Mouse (Mus musculus) frontal cortex, postnatal 25 days (tissue): ENCODE data around the gene Cd59b.
A peak's percentile ranks its signal among the peaks of the same experiment; 100 is the strongest.

Source experiments
- DNase-seq, 2 experiments: peaks; one replicate each; pipeline ENCODE4 v3.0.0; 2022; ENCODE audit warnings: low spot score in 2 of 2

Gene Cd59b

DNA sequence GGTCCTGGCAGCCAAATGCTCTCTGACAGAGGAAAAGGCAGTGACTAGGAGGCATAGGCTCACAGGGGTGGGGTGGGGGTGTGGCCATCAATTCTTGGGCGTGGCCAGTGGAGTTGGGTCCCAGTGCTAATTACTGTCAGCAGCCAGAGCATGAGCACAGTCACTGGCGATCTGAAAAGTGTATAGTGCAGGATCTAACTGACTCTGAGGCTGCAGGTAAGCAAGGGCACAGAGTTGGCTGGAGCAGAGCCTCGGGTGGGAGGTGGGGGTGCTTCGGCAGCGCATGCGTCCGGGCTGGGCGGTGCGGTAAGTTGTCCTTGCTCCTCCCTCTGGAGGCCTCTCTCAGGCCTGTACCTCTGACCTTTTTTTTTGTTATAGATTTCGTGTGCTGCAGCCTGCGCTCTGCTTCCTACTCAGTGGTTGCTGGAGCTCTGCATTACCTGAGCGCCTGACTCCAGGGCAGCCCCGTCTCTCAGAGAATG, at the start of gene Cd59b:
Gene Cd59b, plus strand, starts transcription at position 146 of the 482 bp plus-strand sequence.
- DNase-seq, result no peak

DNA sequence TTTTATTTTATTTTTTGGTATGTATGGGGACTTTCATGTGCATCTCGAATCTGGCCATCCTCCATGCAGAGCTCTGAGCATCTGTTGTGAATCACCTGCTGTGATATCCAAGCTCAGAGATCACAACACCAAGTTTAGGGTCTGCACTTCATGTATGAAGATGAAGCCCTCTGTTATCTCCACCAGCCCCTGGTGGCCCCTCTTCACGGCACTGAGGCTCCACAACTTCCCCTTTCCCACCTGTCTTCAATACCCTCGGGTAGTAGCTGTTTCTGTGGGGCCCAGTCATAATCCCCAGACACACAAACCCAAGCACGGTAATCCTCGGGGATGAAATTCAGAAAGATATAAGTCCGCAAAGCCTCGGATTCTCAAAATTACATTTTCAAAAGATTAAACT, 46.6 kb upstream of the Cd59b start:
- DNase-seq, result no peak

- DNase-seq, result no peak
These were observed 45.0 kb upstream of the Cd59b start for GRCm38 (mm10) chr2:104024656-104025055.

DNA sequence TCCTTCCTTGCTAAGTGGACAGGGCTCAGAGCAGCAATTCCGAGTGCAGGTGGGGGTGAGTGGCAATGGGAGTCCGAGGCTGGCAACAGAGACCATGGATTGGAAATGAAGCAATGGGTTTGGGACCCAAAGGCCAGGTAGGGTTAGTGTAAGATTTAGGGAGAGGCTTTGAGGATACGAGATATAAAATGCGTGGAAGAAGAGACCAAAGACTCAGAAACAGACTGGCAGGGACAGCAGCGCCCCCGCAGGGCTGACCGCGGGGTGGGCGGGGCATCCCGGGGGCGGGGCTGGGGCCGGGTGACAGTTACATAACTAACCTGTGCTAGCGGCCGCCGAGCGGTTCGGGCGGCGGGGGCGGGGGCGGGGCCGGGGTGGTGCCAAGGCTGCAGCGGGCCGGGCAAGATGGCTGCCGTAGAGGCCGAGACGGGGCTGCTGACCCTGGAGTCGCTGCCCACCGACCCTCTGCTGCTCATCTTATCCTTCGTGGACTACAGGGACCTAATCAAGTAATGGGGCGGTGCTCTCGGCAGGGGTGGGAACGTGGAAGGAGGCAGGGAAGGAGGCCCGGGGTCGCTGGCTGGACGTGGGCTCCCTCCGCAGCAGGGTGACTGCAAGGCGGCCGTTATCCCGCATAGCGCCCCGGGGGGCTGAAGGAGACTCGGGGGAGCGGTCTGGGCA, 42.1 kb upstream of the Cd59b start, which contains the start of gene Fbxo3:
Gene Fbxo3, plus strand, starts transcription at position 264 of the 681 bp plus-strand sequence.
- DNase-seq, result peak; percentile 58 to 62

DNA sequence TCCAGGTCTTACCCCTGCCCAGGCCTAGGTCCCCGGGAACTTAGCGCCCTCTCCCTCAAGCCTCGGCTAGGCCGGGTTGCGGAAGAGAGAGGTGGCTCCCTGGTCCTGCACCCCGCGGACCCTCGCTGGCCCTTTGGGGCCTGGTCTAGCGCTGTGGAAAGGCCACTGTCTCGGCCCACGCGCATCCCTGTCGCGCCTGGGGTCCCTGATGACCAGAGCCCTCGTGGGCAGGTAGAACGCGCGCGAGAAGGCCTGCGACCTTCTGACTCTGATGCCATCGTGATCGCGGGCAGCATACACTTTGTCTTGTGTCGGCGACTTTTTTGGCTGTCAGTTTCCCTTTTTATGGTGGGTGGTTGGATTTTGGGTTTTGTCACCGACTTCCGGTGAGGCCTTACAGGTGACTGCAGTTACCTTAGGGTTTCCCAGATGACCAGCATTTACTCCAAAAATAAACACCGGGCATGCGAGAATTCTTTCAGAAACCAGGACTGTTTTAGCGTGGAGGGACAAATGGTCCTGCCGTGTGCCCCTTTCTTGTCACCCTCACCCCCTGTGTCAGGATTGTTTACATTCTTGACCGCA, 41.4 kb upstream of the Cd59b start, which contains the start of gene 4931422A03Rik:
Gene 4931422A03Rik, minus strand, starts transcription at position 223 of the 585 bp plus-strand sequence.
- DNase-seq, result peak in 1 of 2 experiments; percentile 13

DNA sequence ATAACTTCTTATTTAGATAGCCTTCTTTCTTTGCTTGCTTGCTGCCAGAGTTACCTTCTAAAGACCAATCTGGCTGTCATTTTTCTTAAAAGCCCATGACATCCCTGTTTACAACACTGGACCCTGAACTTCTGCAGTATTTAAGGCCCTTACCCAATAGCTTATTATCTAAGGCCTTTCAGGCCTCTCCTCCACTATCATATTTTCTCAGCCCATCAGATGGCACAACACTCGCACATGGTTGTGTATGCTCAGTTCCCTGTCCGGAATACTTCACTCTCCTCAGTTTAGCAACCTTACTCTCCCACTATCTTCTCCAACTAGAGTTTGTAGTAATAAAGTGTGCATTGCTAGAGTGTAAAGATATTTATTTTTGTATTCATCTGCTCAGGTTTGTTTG, 40.6 kb upstream of the Cd59b start:
- DNase-seq, result no peak

DNA sequence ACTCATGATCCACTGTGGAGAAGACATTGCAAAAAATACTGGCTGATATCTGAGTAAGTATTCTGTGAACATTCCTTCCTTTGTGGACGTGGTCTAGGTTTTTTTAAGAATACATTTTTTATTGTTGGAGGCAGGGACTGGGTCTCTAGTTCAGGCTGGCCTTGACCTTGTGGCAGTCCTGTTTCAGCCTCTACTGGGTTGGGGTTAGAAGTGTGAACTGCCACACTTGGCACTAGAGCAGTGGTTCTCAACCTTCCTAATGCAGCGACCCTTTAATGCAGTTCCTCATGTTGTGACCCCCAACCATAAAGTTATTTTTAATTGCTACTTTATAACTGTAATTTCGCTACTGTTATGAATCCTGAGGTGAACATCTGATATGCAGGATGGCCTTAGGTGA, 39.3 kb upstream of the Cd59b start:
- no peak for DNase-seq

DNA sequence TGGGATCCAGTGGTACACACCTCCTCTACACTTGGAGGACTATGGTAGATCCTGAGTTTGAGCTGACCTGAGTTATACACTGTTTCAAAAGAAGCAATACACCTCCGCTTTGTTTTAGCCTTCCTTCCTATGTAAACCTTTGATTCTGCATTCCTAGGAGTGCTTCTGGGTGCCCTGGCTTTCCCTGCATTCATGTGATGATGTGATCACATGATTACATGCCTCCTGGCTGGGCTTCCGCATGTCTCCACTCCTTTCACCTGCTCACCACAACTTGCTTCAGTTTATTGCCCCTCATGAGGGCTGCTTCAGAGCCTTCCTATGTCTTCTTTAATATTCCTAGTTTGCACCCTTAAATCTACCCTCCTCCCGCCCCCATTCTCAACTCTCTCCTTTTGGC, 37.6 kb upstream of the Cd59b start:
- DNase-seq, result no peak

DNA sequence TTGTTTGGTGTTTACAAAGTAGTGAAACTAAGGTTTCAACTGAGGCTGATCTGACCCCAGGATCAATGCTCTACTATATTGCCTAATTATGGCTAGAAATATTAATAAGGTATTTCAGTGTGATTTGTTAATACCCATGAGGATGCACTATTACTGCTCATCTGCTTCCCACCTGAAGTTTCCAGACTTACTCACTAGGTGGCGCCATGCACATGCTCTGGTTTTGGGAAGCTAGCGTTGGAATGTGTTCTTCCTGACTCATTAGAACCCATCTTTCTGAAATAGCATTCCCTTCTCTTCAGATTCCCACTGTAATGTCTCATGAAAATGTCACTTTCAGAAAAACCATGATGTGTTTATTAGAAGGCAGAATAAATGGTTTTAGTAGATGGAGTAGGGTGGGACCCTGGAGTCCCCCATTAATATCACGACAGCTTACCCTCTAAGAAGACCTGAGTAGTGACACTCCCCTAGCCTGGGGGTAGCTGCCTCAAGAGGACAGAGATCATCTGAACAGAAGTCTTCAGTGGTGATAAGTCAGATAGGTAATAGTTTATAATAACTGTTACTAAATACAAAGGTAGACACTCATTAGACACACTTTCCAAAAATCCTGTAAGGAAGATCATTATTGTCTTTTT, 34.7 kb upstream of the Cd59b start:
- peak; percentile 41 to 47 for DNase-seq

DNA sequence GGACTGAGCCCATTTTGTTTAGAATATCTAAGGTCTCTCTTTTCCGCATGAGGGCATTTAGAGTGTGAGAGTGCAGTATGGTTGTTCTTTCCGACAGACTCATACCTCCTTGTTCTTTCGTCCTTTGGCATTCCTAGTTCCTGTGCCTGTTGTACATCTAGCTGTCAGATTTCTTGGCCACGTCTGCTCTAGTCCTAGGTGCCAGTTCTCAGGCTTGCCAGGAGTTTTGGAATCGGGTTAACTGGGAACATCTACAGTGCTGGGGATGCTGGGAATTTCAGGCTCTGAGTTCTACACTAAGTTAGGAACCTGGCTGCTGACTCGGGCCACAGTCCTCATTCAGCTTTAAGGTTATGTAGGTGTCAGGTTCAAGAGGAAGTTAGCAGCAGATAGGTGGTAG, 34.1 kb upstream of the Cd59b start:
- DNase-seq, result no peak

DNA sequence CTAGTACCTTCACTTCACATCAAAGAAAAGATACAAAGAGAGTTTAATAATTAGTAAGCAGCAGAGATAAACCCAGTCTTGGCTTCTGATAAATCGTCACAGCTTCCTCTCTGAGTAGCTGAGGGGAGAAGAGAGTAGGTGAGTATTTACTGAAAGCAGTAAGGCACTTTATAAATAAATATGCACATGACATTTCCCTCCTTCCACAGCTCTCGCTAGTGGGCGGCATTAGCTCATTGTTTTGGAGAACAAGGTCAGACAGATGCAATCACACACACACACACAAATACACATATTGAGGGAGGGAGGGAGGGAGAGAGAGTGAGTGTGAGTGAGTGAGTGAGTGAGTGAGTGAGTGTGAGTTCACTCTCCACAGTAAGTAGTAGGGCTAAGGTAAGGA, 33.3 kb upstream of the Cd59b start:
- DNase-seq, result no peak

- DNase-seq, result no peak
These were observed 31.4 kb upstream of the Cd59b start for GRCm38 (mm10) chr2:104038236-104038635.

GRCm38 (mm10) chr2:104041632-104042031, 28.0 kb upstream of the Cd59b start:
- no peak for DNase-seq

DNA sequence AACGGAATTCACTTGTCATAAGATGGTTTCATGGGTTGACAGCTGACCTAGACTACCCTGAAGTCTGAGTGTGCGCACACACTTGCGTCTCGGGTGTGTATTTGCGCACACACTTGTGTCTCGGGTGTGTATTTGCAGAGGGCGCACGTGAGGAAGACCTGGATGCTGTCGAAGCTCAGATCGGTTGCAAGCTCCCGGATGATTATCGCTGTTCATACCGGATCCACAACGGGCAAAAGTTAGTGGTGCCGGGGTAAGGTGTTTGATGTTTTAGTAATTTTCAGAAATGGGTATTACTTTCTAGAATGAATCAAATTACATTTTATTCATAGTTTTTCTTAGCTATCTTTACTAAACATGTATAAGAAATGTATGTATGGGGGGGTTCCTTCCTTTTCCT, 26.9 kb upstream of the Cd59b start:
- no peak for DNase-seq

- DNase-seq, result no peak
These were observed 25.8 kb upstream of the Cd59b start for GRCm38 (mm10) chr2:104043624-104044478.

DNA sequence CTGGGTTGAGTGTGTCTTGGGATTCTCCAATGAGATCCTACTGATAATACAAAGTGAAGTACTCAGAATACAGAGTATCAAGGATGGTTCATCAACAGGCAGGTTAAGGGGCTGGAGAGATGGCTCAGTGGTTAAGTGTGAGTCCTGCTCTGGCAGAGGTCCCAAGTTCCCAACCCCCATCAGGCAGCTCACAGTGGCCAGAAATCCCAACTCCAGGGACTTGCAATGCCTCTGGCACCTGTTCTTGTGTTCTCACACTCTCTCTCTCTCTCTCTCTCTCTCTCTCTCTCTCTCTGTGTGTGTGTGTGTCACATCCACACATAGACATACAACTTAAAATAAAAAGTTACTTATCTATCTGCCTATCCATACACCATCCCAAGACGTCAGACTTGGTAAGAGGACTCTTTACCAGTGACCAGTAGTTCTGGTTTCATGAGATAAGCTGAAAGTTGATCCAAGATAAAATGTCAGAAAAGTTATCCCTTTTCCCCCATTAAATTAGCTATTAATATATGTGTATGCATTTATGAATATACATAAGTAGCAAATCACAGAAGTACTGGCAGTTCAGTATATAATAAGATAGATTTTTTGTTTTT, 25.1 kb upstream of the Cd59b start:
- no peak for DNase-seq

- no peak for DNase-seq
These were observed 11.3 kb upstream of the Cd59b start for GRCm38 (mm10) chr2:104058381-104058780.

DNA sequence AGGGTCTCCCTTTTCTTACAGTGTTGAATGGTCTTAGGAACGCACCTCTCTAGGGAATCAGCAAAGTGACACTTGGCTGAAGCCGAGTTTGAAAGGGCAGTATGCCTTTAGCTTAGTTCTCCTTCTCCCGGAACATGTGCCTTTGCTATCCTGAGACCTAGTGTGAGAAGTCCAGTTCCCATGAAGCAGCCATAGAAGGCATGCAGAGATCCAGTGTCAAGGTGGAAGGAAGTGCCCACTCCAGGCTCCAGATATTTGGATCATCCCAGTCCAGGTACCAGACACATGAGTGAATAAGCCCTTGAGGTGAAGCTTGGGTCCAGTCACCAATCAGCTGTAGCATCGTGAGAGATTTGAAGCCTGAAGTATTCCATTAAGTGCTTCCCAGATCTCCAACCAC, 10.7 kb upstream of the Cd59b start:
- DNase-seq, result no peak

GRCm38 (mm10) chr2:104059786-104060185, 9.9 kb upstream of the Cd59b start:
- no peak for DNase-seq

GRCm38 (mm10) chr2:104060996-104061395, 8.7 kb upstream of the Cd59b start:
- DNase-seq, result no peak

DNA sequence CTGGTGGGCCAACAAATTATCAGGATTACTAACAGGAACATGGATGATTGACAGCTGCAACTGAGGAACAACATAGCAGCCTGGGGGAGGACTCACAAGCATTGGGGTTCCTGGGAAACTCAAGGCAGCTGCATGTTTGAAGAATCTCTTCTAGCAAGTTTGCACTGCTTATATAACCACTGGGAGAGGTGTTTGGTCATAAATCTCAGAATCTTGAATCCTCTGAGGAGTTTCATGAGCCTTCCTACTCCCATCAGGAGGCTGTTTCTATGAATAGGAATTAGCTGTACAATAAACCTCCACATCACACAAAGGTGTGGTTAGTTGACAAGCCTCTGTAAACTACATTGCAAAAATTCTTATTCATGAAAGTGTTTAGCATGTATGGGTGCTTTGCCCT, 7.0 kb upstream of the Cd59b start:
- DNase-seq, result no peak

GRCm38 (mm10) chr2:104064152-104064551, 5.5 kb upstream of the Cd59b start:
- DNase-seq, result no peak
